Mouse (Mus musculus): ENCODE measurements at regions not wholly inside any gene's neighbourhood (a gene's known extent, or its start where the extent isn't known, plus 50 kb on each side); places are given as distances from the start of the nearest gene placed in this dataset.
A peak's percentile ranks its signal among the peaks of the same experiment; 100 is the strongest.

DNA sequence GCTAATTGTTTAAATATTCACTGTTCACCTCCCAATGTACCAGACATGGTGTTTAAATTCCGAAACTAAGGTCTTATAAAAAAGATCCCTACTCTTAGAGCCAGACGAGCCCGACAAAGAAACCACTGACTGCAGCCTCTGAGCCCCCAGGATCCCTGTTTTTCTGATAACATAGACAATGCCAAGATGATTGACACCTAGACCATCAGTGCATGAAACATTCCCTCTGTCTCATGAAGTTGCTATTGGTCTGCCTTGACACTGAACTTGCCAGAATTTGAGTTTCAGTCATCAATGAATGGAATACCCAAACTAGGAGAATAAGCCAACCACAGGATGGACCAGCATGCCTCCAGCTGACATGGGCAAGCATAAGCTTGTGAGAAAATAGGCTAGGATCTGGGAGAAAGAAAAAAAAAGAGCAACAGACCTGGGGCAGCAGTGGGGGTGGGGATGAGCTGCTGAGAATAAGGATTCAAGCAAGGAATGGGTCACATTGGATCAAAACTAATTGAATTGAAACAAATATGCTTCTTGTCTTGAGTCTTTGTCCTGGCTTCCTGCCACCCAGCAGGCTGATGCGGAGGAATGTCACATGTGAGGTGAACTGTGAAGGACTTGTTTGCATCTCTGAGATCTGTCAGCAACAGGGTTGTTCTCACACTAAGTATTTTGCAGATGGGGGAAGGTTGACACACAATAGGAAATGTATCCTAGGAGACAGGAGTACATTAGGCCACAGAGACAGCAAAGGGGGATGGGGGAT, 333.0 kb downstream of the Lpin1 start:
- DNase-seq (ENCODE audit: extremely low spot score in 1 of 2, low spot score in 2 of 2) = peak in 1 of 2 experiments; percentile 37
- intact Hi-C loops (cut with DNase I) = no loop called here

DNA sequence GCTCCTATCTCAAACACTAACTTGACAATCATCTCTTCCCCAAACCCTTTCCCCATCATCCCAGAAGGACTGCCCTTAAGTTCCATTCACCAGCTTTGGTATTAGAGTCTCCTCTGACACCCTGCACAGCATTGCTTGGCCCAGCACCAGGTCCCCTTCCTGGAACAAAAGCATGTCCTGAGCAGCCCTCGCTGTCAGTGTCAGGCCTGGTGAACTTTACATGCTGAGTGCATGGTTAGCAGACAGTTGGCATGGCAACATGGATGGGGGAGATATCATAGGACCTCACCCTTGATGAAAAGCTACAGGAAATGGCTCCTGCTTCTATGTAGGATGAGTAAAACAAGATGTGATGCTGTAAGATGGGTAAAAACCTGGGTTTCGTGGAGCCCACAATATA, 333.6 kb downstream of the Lpin1 start:
- DNase-seq (ENCODE audit: extremely low spot score in 1 of 2, low spot score in 2 of 2) = no peak
- intact Hi-C loops (cut with DNase I) = no loop called here

DNA sequence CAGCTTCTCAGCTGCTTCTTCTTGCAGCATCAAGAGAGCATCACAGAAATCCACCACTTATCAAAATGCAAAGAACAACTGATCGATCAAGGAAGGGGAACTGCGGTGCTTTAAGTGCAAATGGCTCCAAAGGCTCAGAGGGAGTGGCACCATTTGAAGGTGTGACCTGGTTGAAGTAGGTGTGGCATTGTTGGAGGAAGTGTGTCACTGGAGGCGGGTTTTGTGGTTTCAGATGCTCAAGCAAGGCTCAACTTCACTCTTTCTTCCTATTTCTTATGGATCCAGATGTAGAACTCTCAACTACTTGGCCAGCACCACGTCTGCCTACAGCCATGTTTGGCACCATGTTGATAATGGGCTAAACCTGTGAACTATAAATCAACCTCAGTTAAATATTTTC, 334.5 kb downstream of the Lpin1 start:
- intact Hi-C loops (cut with DNase I) = no loop called here
- no peak for DNase-seq (ENCODE audit: extremely low spot score in 1 of 2, low spot score in 2 of 2)

DNA sequence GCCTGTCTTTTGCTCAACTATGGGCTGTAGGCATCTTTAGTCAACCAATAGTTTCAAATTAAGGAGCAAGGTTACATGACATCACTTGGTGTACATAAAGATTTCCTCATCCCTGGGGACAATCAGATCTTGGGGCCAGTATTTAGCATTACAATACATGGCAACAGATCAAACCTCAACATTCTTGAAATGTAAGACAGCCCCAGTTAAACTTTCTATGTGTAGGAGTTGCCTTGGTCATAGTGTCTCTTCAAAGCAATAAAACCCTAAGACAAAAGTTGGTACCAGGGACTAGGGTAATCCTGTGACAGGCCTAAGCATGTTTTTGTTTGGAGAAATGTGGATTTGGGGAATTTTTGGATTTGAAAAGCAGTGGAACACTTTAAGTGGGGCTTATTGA, 338.3 kb downstream of the Lpin1 start:
- intact Hi-C loops (cut with DNase I) = no loop called here
- no peak for DNase-seq (ENCODE audit: extremely low spot score in 1 of 2, low spot score in 2 of 2)

DNA sequence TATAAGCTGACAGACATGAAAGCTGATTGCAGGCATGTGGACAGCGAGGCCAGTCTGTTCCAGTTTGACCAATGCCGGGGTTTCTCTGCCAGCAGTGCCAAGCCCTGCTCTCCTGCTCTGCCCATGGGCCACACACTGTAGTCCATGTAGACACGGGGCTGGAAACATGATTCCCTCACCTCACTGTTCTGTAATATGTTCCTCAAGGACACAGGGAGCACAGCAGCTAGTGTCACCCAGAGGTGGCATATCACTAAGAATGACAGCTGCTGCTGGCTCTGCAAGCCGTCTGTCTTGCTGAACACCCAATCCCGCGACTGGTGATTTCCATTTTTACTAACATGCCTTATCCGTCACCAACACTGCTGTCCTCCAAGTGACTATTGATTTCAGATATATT, 339.9 kb downstream of the Lpin1 start:
- intact Hi-C loops (cut with DNase I) = no loop called here
- no peak for DNase-seq (ENCODE audit: extremely low spot score in 1 of 2, low spot score in 2 of 2)

DNA sequence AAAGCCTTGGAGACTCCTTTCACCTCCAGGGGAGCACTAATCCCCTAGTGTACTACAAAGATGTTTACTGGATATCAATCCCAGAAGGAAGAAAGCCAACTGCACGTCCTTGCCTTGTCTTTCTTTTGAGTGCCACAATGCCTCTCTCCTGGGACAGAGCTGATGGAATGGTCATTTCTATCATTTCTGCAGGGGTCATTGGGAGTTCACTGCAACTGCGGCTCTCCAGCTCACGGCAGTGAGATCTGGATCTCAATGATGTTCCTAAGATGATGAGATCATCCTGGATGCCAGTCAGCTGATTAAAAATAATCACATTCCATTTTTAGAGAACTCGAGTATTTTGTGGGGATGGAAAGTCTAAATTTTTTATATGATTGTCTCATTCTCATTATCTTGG, 341.1 kb downstream of the Lpin1 start:
- DNase-seq (ENCODE audit: extremely low spot score in 1 of 2, low spot score in 2 of 2) = no peak
- intact Hi-C loops (cut with DNase I) = no loop called here

DNA sequence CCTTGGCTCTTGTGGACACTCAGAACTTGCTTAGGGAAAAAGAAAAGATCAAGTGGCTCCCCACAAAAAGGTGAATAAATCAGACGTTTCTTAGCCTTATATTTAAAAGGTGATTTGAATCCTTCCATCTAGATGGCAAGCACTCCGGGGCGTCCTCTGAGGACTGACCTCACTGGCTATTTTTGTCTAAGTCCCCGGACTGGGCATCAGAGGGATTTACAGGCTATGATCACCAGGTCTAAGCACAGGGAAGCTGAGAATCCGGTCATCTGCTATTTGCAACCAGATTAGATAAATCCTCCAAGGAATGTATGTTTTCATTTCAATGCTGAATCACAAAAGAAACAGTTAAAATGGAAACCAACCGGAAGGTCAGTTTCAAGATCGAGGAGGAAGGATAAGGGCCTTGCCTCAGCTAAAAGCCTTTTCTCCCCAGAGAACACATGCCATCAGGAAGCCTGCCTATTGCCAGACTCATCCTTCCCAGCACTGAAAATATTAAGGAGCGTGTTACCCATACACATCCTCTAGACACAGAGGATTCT, 342.1 kb downstream of the Lpin1 start:
- no peak for DNase-seq (ENCODE audit: extremely low spot score in 1 of 2, low spot score in 2 of 2)
- intact Hi-C loops (cut with DNase I) = no loop called here

DNA sequence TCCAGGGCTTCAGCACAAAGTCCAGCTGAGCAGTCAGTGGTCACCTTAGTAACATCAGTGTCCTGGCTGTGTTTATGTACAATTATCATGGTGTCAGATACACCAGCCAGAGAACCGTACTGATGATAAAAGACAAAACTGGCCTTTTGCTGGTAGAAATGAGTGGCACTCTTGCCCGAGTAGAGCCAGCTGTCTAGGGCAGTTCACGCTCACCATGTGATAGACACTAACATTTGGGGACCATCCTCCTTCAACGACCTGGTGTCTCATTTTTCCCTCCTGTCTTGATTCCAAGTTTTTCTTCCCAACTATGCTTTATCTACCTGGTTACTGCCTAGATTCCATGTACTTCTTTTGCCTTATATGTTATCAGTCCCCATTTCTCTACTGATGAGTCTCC, 349.3 kb downstream of the Lpin1 start:
- no peak for DNase-seq (ENCODE audit: extremely low spot score in 1 of 2, low spot score in 2 of 2)
- intact Hi-C loops (cut with DNase I) = no loop called here

DNA sequence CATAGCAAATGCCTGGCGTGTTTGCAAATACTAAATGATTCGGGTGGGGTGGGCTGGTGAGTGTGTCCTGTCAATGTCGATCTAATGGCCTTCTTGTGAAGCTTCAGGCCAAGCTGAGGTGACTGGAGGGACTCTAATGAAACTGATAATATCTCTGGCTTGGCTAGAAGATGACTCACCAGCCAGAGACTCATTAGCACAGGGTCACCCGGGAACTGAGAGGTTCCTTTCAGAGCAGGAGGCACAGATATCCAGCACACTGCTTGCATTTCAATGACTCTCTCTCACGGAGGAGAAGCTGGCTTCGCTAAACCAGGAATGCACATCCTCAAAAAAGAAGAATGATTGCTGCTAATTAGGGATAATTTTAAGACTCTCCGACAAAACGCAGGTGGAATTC, 349.8 kb downstream of the Lpin1 start:
- intact Hi-C loops (cut with DNase I) = no loop called here

DNA sequence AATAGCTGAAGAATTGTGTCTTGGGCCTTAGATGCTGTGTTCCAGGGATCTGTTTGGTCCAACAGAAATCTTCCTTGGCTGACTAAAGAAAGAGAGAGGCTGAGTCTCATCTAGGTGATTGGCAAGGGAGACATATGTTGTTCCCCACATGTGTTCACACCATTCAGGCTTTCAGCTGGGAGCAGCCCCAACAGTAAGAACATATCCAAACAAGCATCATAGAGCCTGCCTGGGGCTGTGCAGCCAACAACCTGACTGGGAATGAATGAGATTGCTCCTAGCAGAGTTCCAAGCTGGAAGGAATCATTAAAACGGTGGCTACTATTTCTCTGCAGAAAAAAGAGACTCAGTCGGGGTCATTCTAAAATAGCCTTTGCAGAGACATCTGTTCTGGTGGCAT, 350.3 kb downstream of the Lpin1 start:
- DNase-seq (ENCODE audit: extremely low spot score in 1 of 2, low spot score in 2 of 2) = no peak
- intact Hi-C loops (cut with DNase I) = no loop called here

More for the DNA sequence above, 349.8 kb downstream of the Lpin1 start:
- no peak for DNase-seq (ENCODE audit: extremely low spot score in 1 of 2, low spot score in 2 of 2)

GRCm38 (mm10) chr12:16250621-16251020, 360.1 kb downstream of the Lpin1 start:
- intact Hi-C loops (cut with DNase I) = no loop called here
- no peak for DNase-seq (ENCODE audit: extremely low spot score in 1 of 2, low spot score in 2 of 2)

GRCm38 (mm10) chr12:16250096-16250495, 360.7 kb downstream of the Lpin1 start:
- intact Hi-C loops (cut with DNase I) = no loop called here
- no peak for DNase-seq (ENCODE audit: extremely low spot score in 1 of 2, low spot score in 2 of 2)

DNA sequence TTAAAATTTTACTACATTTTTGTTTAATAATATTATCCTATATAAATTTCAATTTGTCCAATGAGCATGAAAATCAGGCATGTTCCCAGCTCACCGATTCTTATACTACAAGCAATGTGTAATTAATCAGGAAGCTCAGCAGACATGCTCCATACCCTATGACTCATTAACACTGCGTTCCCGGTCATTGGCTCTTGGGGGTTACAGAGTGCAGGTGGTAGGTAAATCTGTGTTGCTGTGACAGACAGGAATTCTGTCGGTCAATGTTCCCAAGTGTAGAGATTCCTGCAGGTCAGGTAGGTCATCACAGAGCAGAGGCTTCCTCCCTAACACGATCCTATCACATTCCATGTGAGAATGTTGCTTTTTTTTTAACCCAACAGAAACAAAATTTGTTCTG, 371.0 kb downstream of the Lpin1 start:
- intact Hi-C loops (cut with DNase I) = no loop called here
- no peak for DNase-seq (ENCODE audit: extremely low spot score in 1 of 2, low spot score in 2 of 2)

- intact Hi-C loops (cut with DNase I) = no loop called here
- no peak for DNase-seq (ENCODE audit: extremely low spot score in 1 of 2, low spot score in 2 of 2)
These were observed 373.3 kb downstream of the Lpin1 start for GRCm38 (mm10) chr12:16237498-16237897.

DNA sequence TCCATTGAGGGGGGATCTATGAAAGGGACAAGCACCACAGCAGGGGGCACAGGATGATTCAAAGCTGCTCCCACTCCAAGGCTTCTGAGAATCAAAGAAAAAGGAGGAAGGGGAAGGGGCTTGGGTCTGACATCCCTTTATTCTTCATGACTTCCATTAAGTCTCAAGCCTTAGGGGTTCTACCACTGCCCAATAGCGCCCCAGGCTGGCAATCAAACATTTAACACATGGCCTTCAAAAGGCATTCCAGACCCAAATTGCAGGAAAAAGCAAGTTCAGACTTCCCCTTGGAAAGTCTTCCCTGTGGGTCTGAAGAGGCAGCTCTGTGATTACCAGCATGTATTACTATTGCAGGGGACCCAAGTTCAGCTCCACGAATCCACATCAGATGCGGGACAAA, 377.2 kb downstream of the Lpin1 start:
- intact Hi-C loops (cut with DNase I) = loop anchor here (5.0 kb wide), 1 partner anchor 421 kb away; no protein-coding TSS in a partner anchor
- DNase-seq (ENCODE audit: extremely low spot score in 1 of 2, low spot score in 2 of 2) = no peak

DNA sequence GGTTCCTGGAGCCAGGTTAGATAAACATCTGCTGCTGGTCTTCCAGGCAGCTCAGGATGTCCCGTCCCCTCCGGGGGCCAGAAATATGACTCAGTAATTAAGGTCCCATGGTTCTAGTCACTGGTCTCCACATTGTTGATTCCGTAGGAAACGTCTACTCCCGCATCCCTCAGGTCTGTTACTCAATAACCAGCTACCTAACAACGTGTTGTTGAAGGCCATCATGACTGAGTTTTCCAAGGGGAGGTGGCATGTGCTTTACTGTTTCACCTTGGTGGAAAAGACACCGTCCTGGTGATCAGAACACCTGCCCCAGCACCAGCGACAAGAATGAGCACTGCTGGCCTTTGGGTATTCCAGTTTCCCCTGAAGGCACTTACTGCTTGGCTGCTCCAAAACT, 377.9 kb downstream of the Lpin1 start:
- DNase-seq (ENCODE audit: extremely low spot score in 1 of 2, low spot score in 2 of 2) = no peak
- intact Hi-C loops (cut with DNase I) = loop anchor here (5.0 kb wide), 1 partner anchor 421 kb away; no protein-coding TSS in a partner anchor

GRCm38 (mm10) chr12:16232051-16232450, 378.7 kb downstream of the Lpin1 start:
- DNase-seq (ENCODE audit: extremely low spot score in 1 of 2, low spot score in 2 of 2) = no peak
- intact Hi-C loops (cut with DNase I) = loop anchor here (5.0 kb wide), 1 partner anchor 420 kb away; no protein-coding TSS in a partner anchor

- intact Hi-C loops (cut with DNase I) = loop anchor here (5.0 kb wide), 1 partner anchor 419 kb away; no protein-coding TSS in a partner anchor
- DNase-seq (ENCODE audit: extremely low spot score in 1 of 2, low spot score in 2 of 2) = no peak
These were observed 379.7 kb downstream of the Lpin1 start for GRCm38 (mm10) chr12:16231093-16231492.

DNA sequence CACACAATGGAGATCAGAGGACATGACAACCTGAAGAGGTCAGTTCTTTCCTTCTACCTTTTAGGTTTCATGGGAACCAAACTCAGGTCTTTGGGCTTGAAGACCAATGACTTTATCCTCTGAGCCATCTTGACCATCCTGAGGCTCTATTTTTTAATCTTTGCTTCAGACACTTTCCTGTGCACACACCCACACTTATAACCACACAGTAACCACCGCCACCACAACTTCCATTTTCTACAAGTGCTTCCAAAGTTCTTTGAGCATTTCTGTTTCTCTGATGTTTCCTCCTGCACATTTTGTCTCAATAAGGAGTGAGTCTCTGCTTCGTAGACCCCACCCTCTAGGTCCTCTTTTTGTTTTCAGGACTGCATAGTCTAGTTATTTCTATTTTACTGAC, 385.3 kb downstream of the Lpin1 start:
- intact Hi-C loops (cut with DNase I) = no loop called here
- DNase-seq (ENCODE audit: extremely low spot score in 1 of 2, low spot score in 2 of 2) = no peak

DNA sequence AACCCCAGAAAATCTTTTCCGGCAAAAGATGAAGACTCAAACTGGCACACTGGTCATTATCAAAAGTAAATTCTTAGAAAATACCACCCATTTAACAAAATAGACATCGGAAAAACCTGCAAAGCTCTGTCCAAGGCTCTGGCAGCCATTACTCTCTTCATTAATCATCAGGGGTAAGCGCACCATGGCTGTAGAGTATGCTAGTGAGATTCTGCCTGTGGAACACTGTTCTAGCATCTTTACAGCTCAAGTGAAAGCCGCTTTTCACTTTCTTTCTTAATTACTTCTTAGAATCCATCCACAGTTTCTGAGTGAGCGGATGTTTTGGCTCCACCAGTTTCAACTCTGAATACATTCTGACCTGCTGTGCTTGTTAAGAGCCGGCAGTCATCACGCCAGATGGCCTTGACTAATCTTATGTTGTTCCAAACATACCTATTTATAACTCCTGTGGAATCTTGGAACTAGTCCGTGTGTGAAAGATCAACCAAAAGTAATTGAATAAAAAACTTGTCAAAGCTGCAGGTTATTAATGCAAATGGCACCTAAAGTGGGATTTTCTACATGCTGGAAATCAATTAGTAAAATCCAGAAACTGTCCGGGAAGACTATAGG, 387.8 kb downstream of the Lpin1 start:
- intact Hi-C loops (cut with DNase I) = no loop called here
- DNase-seq (ENCODE audit: extremely low spot score in 1 of 2, low spot score in 2 of 2) = peak in 1 of 2 experiments; percentile 22
